Mouse (Mus musculus) E14TG2a.4 (cell line): ENCODE measurements at regions not wholly inside any gene's neighbourhood (a gene's known extent, or its start where the extent isn't known, plus 50 kb on each side); places are given as distances from the start of the nearest gene placed in this dataset.

ENCODE experiments used
- CTCF ChIP-seq: conservative IDR thresholded peaks from 2 replicates; pipeline ENCODE4 v1.5.1; 2014; ENCODE audit warnings: low read length
- NANOG ChIP-seq: IDR thresholded peaks from 2 replicates; pipeline ENCODE4 v1.6.1; 2014; ENCODE audit warnings: borderline replicate concordance, low read length, mixed read lengths
- POU5F1 ChIP-seq: IDR thresholded peaks from 2 replicates; pipeline ENCODE4 v1.6.1; 2014; ENCODE audit warnings: low read length, borderline replicate concordance

- TF ChIP-seq CTCF: no peak
- TF ChIP-seq POU5F1: no peak
- TF ChIP-seq NANOG: no peak
Observed at GRCm38 (mm10) chr4:88938712-88939032, 58.7 kb upstream of the Ifne start.
